Mouse (Mus musculus): ENCODE data around the gene Fbxo41.

DNA sequence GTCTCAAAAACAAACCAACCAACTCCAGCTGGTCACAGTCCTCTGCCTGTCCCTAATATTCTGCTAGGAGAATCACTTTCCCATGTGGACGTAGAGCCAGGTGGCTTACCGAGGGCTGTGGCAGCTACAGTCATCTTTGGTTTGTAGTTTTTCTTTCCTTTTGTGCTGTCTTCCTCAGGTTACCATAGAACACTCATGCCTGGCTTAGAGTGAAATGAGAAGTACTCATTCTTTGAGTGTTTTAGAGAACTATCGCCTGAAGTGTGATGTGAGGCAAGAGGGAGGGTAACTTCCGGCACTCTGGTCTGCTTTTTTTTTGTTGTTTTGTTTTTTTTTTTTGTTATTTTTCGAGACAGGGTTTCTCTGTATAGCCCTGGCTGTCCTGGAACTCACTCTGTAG lies 68.9 kb downstream of the Fbxo41 start:
- TF ChIP-seq CTCF (IDR thresholded peaks at IDR 0.05; ENCODE audit: borderline replicate concordance, control insufficient read depth, extremely low read depth, insufficient read depth, low read length, poor library complexity) (no peak), POLR2A (IDR thresholded peaks at IDR 0.05; ENCODE audit: control insufficient read depth, extremely low read depth, insufficient read depth, low read length, poor library complexity) (no peak)

All from thymus, adult 2 months (tissue).